Mouse (Mus musculus) hindbrain, embryonic 12.5 days (tissue): Measurements from ENCODE around the gene Nxph1. TPM values are rescaled to one million over a fixed set of nuclear protein-coding genes. Genes with fewer than 3 reads are reported as not detected.

Experiments
- ATAC-seq: fragments of 200-750 bp; cut with Nextera tagmentation; 2 replicates; pipeline ENCODE4 v1.8.0; 2017; ENCODE audit warnings: moderate TSS enrichment; ENCODE audit not compliant: low FRiP score
- H3K27ac ChIP-seq: fragments of 300-500 bp; sonication (generic); 2 replicates; pipeline ENCODE4 v1.5.1; 2016; ENCODE audit warnings: mild to moderate bottlenecking
- H3K27me3 ChIP-seq: fragments of 300-500 bp; sonication (generic); 2 replicates; pipeline ENCODE4 v1.6.1; 2016; ENCODE audit warnings: mild to moderate bottlenecking
- H3K36me3 ChIP-seq: fragments of 300-500 bp; sonication (generic); 2 replicates; pipeline ENCODE4 v1.6.1; 2016; ENCODE audit warnings: mild to moderate bottlenecking
- H3K4me1 ChIP-seq: fragments of 300-500 bp; sonication (generic); 2 replicates; pipeline ENCODE4 v1.6.1; 2016
- H3K4me2 ChIP-seq: fragments of 300-500 bp; sonication (generic); replicated peaks from 2 replicates; pipeline ENCODE4 v1.6.1; 2016; ENCODE audit warnings: mild to moderate bottlenecking
- H3K4me3 ChIP-seq: fragments of 300-500 bp; sonication (generic); 2 replicates; pipeline ENCODE4 v1.5.1; 2016; ENCODE audit warnings: mild to moderate bottlenecking
- H3K9ac ChIP-seq: fragments of 300-500 bp; sonication (generic); 2 replicates; pipeline ENCODE4 v1.6.1; 2016; ENCODE audit warnings: mild to moderate bottlenecking, moderate library complexity
- H3K9me3 ChIP-seq: fragments of 300-500 bp; sonication (generic); replicated peaks from 2 replicates; pipeline ENCODE4 v1.6.1; 2016; ENCODE audit warnings: mild to moderate bottlenecking
- WGBS: fragments of 180-500 bp; shearing (Covaris S2); methylation state at CpG from one replicate; pipeline ENCODE4 v1.1.7; 2016; 5-methylcytosine and 5-hydroxymethylcytosine counted together
- polyA plus RNA-seq: library from polyadenylated mRNA; unstranded; fragments of >200 nt; fragmentation: Nextera tagmentation; extraction: Ambion mirVana; gene quantifications from 2 replicates; pipeline ENCODE4 v1.2.1, GENCODE M21; 2016

The Nxph1 gene
- polyA plus RNA-seq, 1 experiment from 2014 or later = 22.5 TPM

GRCm38 (mm10) chr6:8950611-8951325 lies 2.5 kb downstream of the Nxph1 start:
- WGBS = under 1% methylated on average over 26 of the region's 26 CpGs
- Histone ChIP-seq H3K4me3 (peak overlapping the region; percentile 50), H3K4me2 (peak overlapping the region; percentile 65), H3K36me3 (no peaks in the 10 kb centered on the region), H3K4me1 (peaks cover 26% of the 10 kb centered on the region), H3K9ac (peak overlapping the region; percentile 70), H3K9me3 (0 out of 2 replicates have a peak, but pooled peaks cover 4% of the 10 kb centered on the region), H3K27ac (peak overlapping the region; percentile 77), H3K27me3 (peaks cover 84% of the 10 kb centered on the region)
- peak; percentile 0; the same call in 1 of the 2 replicates for ATAC-seq

- Histone ChIP-seq H3K27ac (peak overlapping the region; percentile 77; the same call in 1 of the 2 replicates), H3K4me1 (peaks cover 32% of the 10 kb centered on the region)
- WGBS = 0% methylated on average over 24 of the region's 24 CpGs
Measured at GRCm38 (mm10) chr6:8951326-8951695, 3.1 kb downstream of the Nxph1 start.

GRCm38 (mm10) chr6:8951884-8952590 lies 3.8 kb downstream of the Nxph1 start:
- peak overlapping the region; percentile 50 for H3K4me3 ChIP-seq
- H3K4me2 ChIP-seq = peak overlapping the region; percentile 65
- peaks cover 92% of the 10 kb centered on the region for H3K27me3 ChIP-seq
- WGBS = 17% methylated on average over 15 of the region's 15 CpGs
- no peaks in the 10 kb centered on the region for H3K36me3 ChIP-seq
- no peak overlapping the region for H3K9ac ChIP-seq
- ATAC-seq = no peak
- peaks cover 35% of the 10 kb centered on the region for H3K4me1 ChIP-seq
- H3K9me3 ChIP-seq = 0 out of 2 replicates have a peak, but pooled peaks cover 4% of the 10 kb centered on the region
- no peak overlapping the region for H3K27ac ChIP-seq

More at GRCm38 (mm10) chr6:8951326-8951695, 3.1 kb downstream of the Nxph1 start:
- ATAC-seq = peak; percentile 49
- Histone ChIP-seq H3K4me3 (peak overlapping the region; percentile 50), H3K9ac (peak overlapping the region; percentile 70), H3K4me2 (peak overlapping the region; percentile 65), H3K27me3 (peaks cover 89% of the 10 kb centered on the region), H3K9me3 (0 out of 2 replicates have a peak, but pooled peaks cover 4% of the 10 kb centered on the region), H3K36me3 (no peaks in the 10 kb centered on the region)

GRCm38 (mm10) chr6:8955817-8956529 lies 7.7 kb downstream of the Nxph1 start:
- Histone ChIP-seq H3K9me3 (no peaks in the 10 kb centered on the region), H3K27ac (no peak overlapping the region), H3K4me3 (peak overlapping the region; percentile 22), H3K4me2 (peak overlapping the region; percentile 54), H3K36me3 (no peaks in the 10 kb centered on the region), H3K4me1 (peaks cover 22% of the 10 kb centered on the region), H3K9ac (no peak overlapping the region), H3K27me3 (peaks cover 72% of the 10 kb centered on the region)
- WGBS = under 1% methylated on average over 35 of the region's 35 CpGs
- 0 out of 2 replicates have a peak, but pooled peaks have one; percentile 1 for ATAC-seq

- H3K4me1 ChIP-seq = peaks cover 19% of the 10 kb centered on the region
- H3K27me3 ChIP-seq = peaks cover 62% of the 10 kb centered on the region
- H3K9ac ChIP-seq = no peak overlapping the region
- H3K36me3 ChIP-seq = no peaks in the 10 kb centered on the region
- peak; percentile 86 for ATAC-seq
- 0 out of 2 replicates have a peak overlapping the region, but pooled peaks have one; percentile 1 for H3K27ac ChIP-seq
- no peaks in the 10 kb centered on the region for H3K9me3 ChIP-seq
- WGBS = under 1% methylated on average over 25 of the region's 25 CpGs
- peak overlapping the region; percentile 54 for H3K4me2 ChIP-seq
- peak overlapping the region; percentile 24 for H3K4me3 ChIP-seq
Measured at GRCm38 (mm10) chr6:8956743-8957528, 8.7 kb downstream of the Nxph1 start.

GRCm38 (mm10) chr6:8957529-8957887 lies 9.3 kb downstream of the Nxph1 start:
- peaks cover 59% of the 10 kb centered on the region for H3K27me3 ChIP-seq
- H3K9me3 ChIP-seq = no peaks in the 10 kb centered on the region
- H3K9ac ChIP-seq = no peak overlapping the region
- H3K36me3 ChIP-seq = no peaks in the 10 kb centered on the region
- H3K27ac ChIP-seq = no peak overlapping the region
- H3K4me3 ChIP-seq = peak overlapping the region; percentile 24; the same call in 1 of the 2 replicates
- peak; percentile 29 for ATAC-seq
- WGBS = 0% methylated on average over 15 of the region's 15 CpGs
- H3K4me2 ChIP-seq = peak overlapping the region; percentile 54
- H3K4me1 ChIP-seq = peaks cover 19% of the 10 kb centered on the region

- WGBS = 3% methylated on average over 28 of the region's 28 CpGs
- H3K27ac ChIP-seq = peak overlapping the region; percentile 9; the same call in 1 of the 2 replicates
- H3K4me1 ChIP-seq = peaks cover 19% of the 10 kb centered on the region
- H3K4me3 ChIP-seq = peak overlapping the region; percentile 24
- H3K27me3 ChIP-seq = peaks cover 51% of the 10 kb centered on the region
- peak overlapping the region; percentile 54 for H3K4me2 ChIP-seq
- no peaks in the 10 kb centered on the region for H3K9me3 ChIP-seq
- 0 out of 2 replicates have a peak overlapping the region, but pooled peaks have one; percentile 5 for H3K9ac ChIP-seq
- no peaks in the 10 kb centered on the region for H3K36me3 ChIP-seq
- ATAC-seq = peak; percentile 69
Measured at GRCm38 (mm10) chr6:8958081-8958919, 10.1 kb downstream of the Nxph1 start.

GRCm38 (mm10) chr6:8959810-8960209 lies 11.6 kb downstream of the Nxph1 start:
- 84% methylated on average over 4 of the region's 4 CpGs for WGBS
- Histone ChIP-seq H3K9me3 (no peaks in the 10 kb centered on the region), H3K4me3 (no peak overlapping the region), H3K27ac (no peak overlapping the region), H3K4me1 (peaks cover 19% of the 10 kb centered on the region), H3K9ac (no peak overlapping the region), H3K4me2 (no peak overlapping the region), H3K27me3 (peaks cover 39% of the 10 kb centered on the region), H3K36me3 (no peaks in the 10 kb centered on the region)
- ATAC-seq = no peak

- Histone ChIP-seq H3K36me3 (no peaks in the 10 kb centered on the region), H3K9me3 (no peaks in the 10 kb centered on the region), H3K27ac (no peak overlapping the region), H3K27me3 (no peaks in the 10 kb centered on the region), H3K9ac (no peak overlapping the region), H3K4me2 (no peak overlapping the region), H3K4me1 (no peaks in the 10 kb centered on the region), H3K4me3 (no peak overlapping the region)
- 57% methylated on average over 2 of the region's 2 CpGs for WGBS
- ATAC-seq = no peak
Measured at GRCm38 (mm10) chr6:8970576-8970975, 22.3 kb downstream of the Nxph1 start.

- Histone ChIP-seq H3K9ac (no peak overlapping the region), H3K4me3 (no peak overlapping the region), H3K27ac (no peak overlapping the region), H3K4me1 (peaks cover 9% of the 10 kb centered on the region), H3K9me3 (no peaks in the 10 kb centered on the region), H3K4me2 (no peak overlapping the region), H3K27me3 (no peaks in the 10 kb centered on the region), H3K36me3 (no peaks in the 10 kb centered on the region)
- peak; percentile 74; the same call in 1 of the 2 replicates for ATAC-seq
- WGBS = 19% methylated on average over 4 of the region's 4 CpGs
Measured at GRCm38 (mm10) chr6:8979237-8979871, 31.1 kb downstream of the Nxph1 start.
